Mouse (Mus musculus): ENCODE results near the gene Rnf20. TPM values are rescaled to one million over a fixed set of nuclear protein-coding genes. Genes with fewer than 3 reads are reported as not detected.
"Not testable (repeated sequence)": the region's sequence is repeated elsewhere in the genome, so short reads cannot be mapped to it uniquely, and the experiment has no call there.

Rnf20 gene
- 69.8 and 74.9 TPM in 2 replicates for polyA plus RNA-seq (2012; rRNA removed)

- peak; percentile 94 to 97 for DNase-seq (ENCODE audit: extremely low spot score in 1 of 2, low spot score in 1 of 2)
These were observed at the start of gene Rnf20 for GRCm38 (mm10) chr4:49631319-49632138. TSS of gene Rnf20 (plus strand) at chr4:49632006.

- no peak for DNase-seq (ENCODE audit: extremely low spot score in 1 of 2, low spot score in 1 of 2)
These were observed 47.6 kb upstream of the Rnf20 start for GRCm38 (mm10) chr4:49583965-49584831.

GRCm38 (mm10) chr4:49585524-49586101 lies 46.2 kb upstream of the Rnf20 start:
- no peak for DNase-seq (ENCODE audit: extremely low spot score in 1 of 2, low spot score in 1 of 2)

- DNase-seq (ENCODE audit: extremely low spot score in 1 of 2, low spot score in 1 of 2): no peak
These were observed 45.0 kb upstream of the Rnf20 start for GRCm38 (mm10) chr4:49586811-49587210.

GRCm38 (mm10) chr4:49590152-49590551 lies 41.7 kb upstream of the Rnf20 start:
- no peak for DNase-seq (ENCODE audit: extremely low spot score in 1 of 2, low spot score in 1 of 2)

GRCm38 (mm10) chr4:49596846-49597182 lies 35.0 kb upstream of the Rnf20 start:
- peak; percentile 13 to 41 for DNase-seq (ENCODE audit: extremely low spot score in 1 of 2, low spot score in 1 of 2)

GRCm38 (mm10) chr4:49597183-49598100 lies 34.4 kb upstream of the Rnf20 start, which contains the start of gene Tmem246:
TSS of gene Tmem246 (minus strand) at chr4:49597876.
- peak; percentile 38 to 67 for DNase-seq (ENCODE audit: extremely low spot score in 1 of 2, low spot score in 1 of 2)

- no peak for DNase-seq (ENCODE audit: extremely low spot score in 1 of 2, low spot score in 1 of 2)
These were observed 28.6 kb upstream of the Rnf20 start for GRCm38 (mm10) chr4:49603161-49603560.

GRCm38 (mm10) chr4:49604016-49604546 lies 27.7 kb upstream of the Rnf20 start:
- DNase-seq (ENCODE audit: extremely low spot score in 1 of 2, low spot score in 1 of 2): no peak

GRCm38 (mm10) chr4:49604616-49605015 lies 27.2 kb upstream of the Rnf20 start:
- no peak for DNase-seq (ENCODE audit: extremely low spot score in 1 of 2, low spot score in 1 of 2)

GRCm38 (mm10) chr4:49605459-49605858 lies 26.3 kb upstream of the Rnf20 start:
- no peak for DNase-seq (ENCODE audit: extremely low spot score in 1 of 2, low spot score in 1 of 2)

- DNase-seq (ENCODE audit: extremely low spot score in 1 of 2, low spot score in 1 of 2): no peak
These were observed 14.9 kb upstream of the Rnf20 start for GRCm38 (mm10) chr4:49616924-49617323.

- DNase-seq (ENCODE audit: extremely low spot score in 1 of 2, low spot score in 1 of 2): not testable (repeated sequence)
These were observed 11.9 kb upstream of the Rnf20 start for GRCm38 (mm10) chr4:49619861-49620260.

- DNase-seq (ENCODE audit: extremely low spot score in 1 of 2, low spot score in 1 of 2): no peak
These were observed 9.5 kb upstream of the Rnf20 start for GRCm38 (mm10) chr4:49622272-49622671.

GRCm38 (mm10) chr4:49623916-49624315 lies 7.9 kb upstream of the Rnf20 start:
- DNase-seq (ENCODE audit: extremely low spot score in 1 of 2, low spot score in 1 of 2): no peak

- not testable (repeated sequence) for DNase-seq (ENCODE audit: extremely low spot score in 1 of 2, low spot score in 1 of 2)
These were observed 6.8 kb upstream of the Rnf20 start for GRCm38 (mm10) chr4:49624969-49625368.

GRCm38 (mm10) chr4:49626973-49627372 lies 4.8 kb upstream of the Rnf20 start:
- peak; percentile 45 to 92 for DNase-seq (ENCODE audit: extremely low spot score in 1 of 2, low spot score in 1 of 2)

GRCm38 (mm10) chr4:49628941-49629340 lies 2.9 kb upstream of the Rnf20 start:
- DNase-seq (ENCODE audit: extremely low spot score in 1 of 2, low spot score in 1 of 2): no peak

GRCm38 (mm10) chr4:49632139-49632481 lies 304 bp downstream of the Rnf20 start:
- DNase-seq (ENCODE audit: extremely low spot score in 1 of 2, low spot score in 1 of 2): peak in 1 of 2 experiments; percentile 14

GRCm38 (mm10) chr4:49637821-49638220 lies 6.0 kb downstream of the Rnf20 start:
- no peak for DNase-seq (ENCODE audit: extremely low spot score in 1 of 2, low spot score in 1 of 2)
